Mouse (Mus musculus) limb, embryonic 15.5 days (tissue): Measurements from ENCODE around the gene Ccpg1. TPM values are rescaled to one million over a fixed set of nuclear protein-coding genes. Genes with fewer than 3 reads are reported as not detected.

Experiments used
- ATAC-seq: fragments of 200-750 bp; cut with Nextera tagmentation; 2 replicates; pipeline ENCODE4 v1.8.0; 2017; ENCODE audit warnings: low read depth, moderate TSS enrichment; ENCODE audit not compliant: insufficient number of reproducible peaks, low FRiP score, low TSS enrichment
- H3K27ac ChIP-seq: fragments of 300-500 bp; sonication (generic); 2 replicates; pipeline ENCODE4 v1.5.1; 2015; ENCODE audit warnings: moderate library complexity, mild to moderate bottlenecking, inconsistent platforms
- H3K27me3 ChIP-seq: fragments of 300-500 bp; sonication (generic); 2 replicates; pipeline ENCODE4 v1.6.1; 2015; ENCODE audit warnings: inconsistent platforms
- H3K36me3 ChIP-seq: fragments of 300-500 bp; sonication (generic); 2 replicates; pipeline ENCODE4 v1.6.1; 2015; ENCODE audit warnings: inconsistent platforms
- H3K4me1 ChIP-seq: fragments of 300-500 bp; sonication (generic); 2 replicates; pipeline ENCODE4 v1.6.1; 2015; ENCODE audit warnings: inconsistent platforms
- H3K4me2 ChIP-seq: fragments of 300-500 bp; sonication (generic); 2 replicates; pipeline ENCODE4 v1.6.1; 2015; ENCODE audit warnings: mild to moderate bottlenecking, inconsistent platforms
- H3K4me3 ChIP-seq: fragments of 300-500 bp; sonication (generic); 2 replicates; pipeline ENCODE4 v1.5.1; 2015; ENCODE audit warnings: mild to moderate bottlenecking, inconsistent platforms
- H3K9ac ChIP-seq: fragments of 300-500 bp; sonication (generic); 2 replicates; pipeline ENCODE4 v1.6.1; 2015; ENCODE audit warnings: inconsistent platforms
- H3K9me3 ChIP-seq: fragments of 300-500 bp; sonication (generic); 2 replicates; pipeline ENCODE4 v1.6.1; 2016; ENCODE audit warnings: inconsistent platforms
- WGBS: fragments of 180-500 bp; shearing (Covaris S2); methylation state at CpG from one replicate; pipeline ENCODE4 v1.1.7; 2015; 5-methylcytosine and 5-hydroxymethylcytosine counted together
- microRNA-seq: library from miRNA; unstranded; fragments of <30 nt; microRNA quantifications from one replicate; pipeline ENCODE4, GENCODE M21; 2016
- polyA plus RNA-seq: library from polyadenylated mRNA; unstranded; fragments of >200 nt; fragmentation: Nextera tagmentation; extraction: Ambion mirVana; gene quantifications from 2 replicates; pipeline ENCODE4 v1.2.1, GENCODE M21; 2015

Gene Ccpg1
- polyA plus RNA-seq, 1 experiment from 2014 or later = 33.1 TPM

DNA sequence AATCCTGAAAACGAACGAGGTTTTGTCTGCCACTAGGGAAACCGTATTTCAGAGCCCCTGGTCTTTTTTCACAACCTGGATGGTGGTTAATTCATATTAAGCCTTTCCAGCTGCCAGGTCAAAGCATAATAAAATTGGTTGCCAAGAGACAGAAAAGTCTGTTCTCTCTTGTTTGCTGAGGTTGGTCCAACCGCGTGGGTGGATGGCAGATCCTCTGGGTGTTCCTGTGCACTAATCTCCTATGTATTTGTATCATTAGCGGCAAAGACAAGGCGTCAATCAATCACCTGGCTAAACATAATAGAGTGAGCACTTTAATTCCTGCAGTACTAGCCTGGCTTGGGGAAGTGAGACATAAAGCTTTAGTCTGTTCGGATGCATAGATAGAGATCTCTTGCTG is 65.4 kb downstream of the Ccpg1 start:
- Histone ChIP-seq H3K4me2 (no peak overlapping the region; the same call in 1 of the 2 replicates), H3K9ac (no peak overlapping the region), H3K36me3 (no peaks in the 10 kb centered on the region), H3K9me3 (no peaks in the 10 kb centered on the region), H3K27ac (no peak overlapping the region), H3K4me1 (peaks cover 10% of the 10 kb centered on the region; the same call in 1 of the 2 replicates), H3K4me3 (no peak overlapping the region), H3K27me3 (no peaks in the 10 kb centered on the region)
- no peak for ATAC-seq
- WGBS = 40% methylated on average over 8 of the region's 8 CpGs

DNA sequence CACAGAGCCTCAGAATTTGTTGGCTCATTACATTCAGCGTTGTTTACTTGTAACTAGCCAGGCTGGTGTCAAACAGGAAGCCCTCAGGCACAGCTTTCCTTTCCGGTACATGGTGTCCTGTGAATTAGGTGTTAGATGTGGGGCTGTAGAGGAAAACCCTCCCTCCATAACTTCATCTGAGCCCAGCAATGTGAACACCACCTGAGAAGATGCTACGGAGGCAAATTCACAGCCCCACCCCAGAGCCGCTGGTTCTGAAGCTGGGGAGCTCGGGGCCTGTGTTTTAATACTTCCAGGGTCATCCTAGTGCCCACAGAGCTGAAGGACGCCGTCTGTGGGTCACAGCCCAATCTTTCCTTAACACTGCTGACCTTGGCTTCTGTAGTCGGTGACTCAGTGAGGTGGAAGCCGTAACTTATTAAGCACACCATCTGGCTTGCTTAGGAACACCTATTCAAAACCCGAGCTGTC is 70.2 kb downstream of the Ccpg1 start:
- H3K27me3 ChIP-seq = no peaks in the 10 kb centered on the region
- H3K4me1 ChIP-seq = peaks cover 3% of the 10 kb centered on the region; the same call in 1 of the 2 replicates
- no peaks in the 10 kb centered on the region for H3K9me3 ChIP-seq
- no peak for ATAC-seq
- 37% methylated on average over 10 of the region's 10 CpGs for WGBS
- H3K36me3 ChIP-seq = no peaks in the 10 kb centered on the region
- no peak overlapping the region for H3K4me2 ChIP-seq
- no peak overlapping the region for H3K4me3 ChIP-seq
- H3K9ac ChIP-seq = no peak overlapping the region
- H3K27ac ChIP-seq = no peak overlapping the region

DNA sequence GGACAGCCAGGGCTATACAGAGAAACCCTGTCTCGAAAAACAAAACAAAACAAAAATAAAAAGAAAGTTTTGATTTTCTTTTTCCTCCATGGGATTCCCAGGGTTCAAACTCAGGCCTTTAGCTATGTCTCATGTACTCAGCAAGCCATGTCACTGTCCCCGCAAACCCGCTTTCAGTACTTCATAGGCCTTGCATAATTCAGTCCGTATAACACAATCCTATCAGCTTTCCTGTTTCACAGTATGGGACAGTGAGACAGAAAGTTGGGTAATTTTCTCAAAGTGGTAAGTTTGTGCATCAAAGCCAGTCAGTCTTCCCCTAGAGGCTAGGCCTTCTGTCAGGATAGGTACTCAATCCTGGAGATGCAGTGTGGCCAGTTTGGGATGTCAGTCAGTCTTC is 74.0 kb downstream of the Ccpg1 start:
- Histone ChIP-seq H3K27me3 (no peaks in the 10 kb centered on the region), H3K4me2 (no peak overlapping the region), H3K4me3 (no peak overlapping the region), H3K27ac (no peak overlapping the region), H3K9me3 (no peaks in the 10 kb centered on the region), H3K36me3 (no peaks in the 10 kb centered on the region), H3K9ac (no peak overlapping the region), H3K4me1 (peaks cover 8% of the 10 kb centered on the region)
- WGBS = 89% methylated on average over 4 of the region's 4 CpGs
- no peak for ATAC-seq

DNA sequence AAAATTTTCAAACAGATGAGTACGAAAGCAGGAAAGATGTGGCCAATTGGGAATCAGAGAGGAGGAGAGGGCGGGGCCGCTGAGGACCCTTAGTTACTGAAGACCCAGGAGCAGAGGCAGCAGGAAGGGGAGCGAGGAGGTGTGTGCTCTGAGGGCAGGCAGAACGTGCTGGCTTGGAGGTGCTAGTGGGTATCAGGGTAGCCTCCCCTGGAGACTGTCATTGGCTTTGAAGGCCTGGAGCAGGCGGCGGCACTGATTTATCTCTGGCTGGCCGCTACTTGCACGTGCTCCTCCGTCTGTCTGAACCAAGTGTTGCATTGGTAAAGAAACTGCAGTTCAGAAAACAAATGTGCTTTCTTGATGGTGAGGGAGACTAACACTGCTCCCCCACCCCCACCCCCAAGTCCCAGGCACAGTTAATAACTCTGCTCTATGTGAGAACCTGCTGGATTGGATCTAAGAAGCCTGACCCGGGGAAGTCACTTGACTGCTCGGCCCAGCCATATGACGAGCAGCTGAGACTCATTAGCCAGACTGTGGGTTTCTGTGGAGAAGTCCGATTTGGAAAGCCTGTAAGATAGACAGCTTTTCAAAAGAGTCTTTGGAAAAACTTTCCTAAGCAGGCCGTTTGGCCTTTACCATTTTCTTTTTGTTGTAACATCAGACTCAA is 78.5 kb downstream of the Ccpg1 start:
- H3K9me3 ChIP-seq = no peaks in the 10 kb centered on the region
- no peaks in the 10 kb centered on the region for H3K27me3 ChIP-seq
- no peak overlapping the region for H3K9ac ChIP-seq
- H3K4me2 ChIP-seq = peak overlapping the region; percentile 39
- ATAC-seq = no peak
- 9% methylated on average over 15 of the region's 15 CpGs for WGBS
- peak overlapping the region; percentile 27 for H3K4me3 ChIP-seq
- H3K36me3 ChIP-seq = no peaks in the 10 kb centered on the region
- H3K27ac ChIP-seq = peak overlapping the region; percentile 47
- peaks cover 20% of the 10 kb centered on the region for H3K4me1 ChIP-seq

Small RNA genes within 50 kb of the gene (microRNA-seq; reads per million reads assigned to microRNA genes)
- not detected for gene Gm27353

Other genes with a start within 250 kb of the Ccpg1 start
- 0.41 and 0.48 TPM in 2 replicates for gene Prtg, start 178.6 kb upstream of the Ccpg1 start, polyA plus RNA-seq
- gene Pygo1, start 59.8 kb upstream of the Ccpg1 start, polyA plus RNA-seq = 4.9 and 5.5 TPM in 2 replicates
- 1.1 and 1.2 TPM in 2 replicates for gene Dyx1c1, start 26.6 kb upstream of the Ccpg1 start, polyA plus RNA-seq
- gene Gm44503, start 26.6 kb upstream of the Ccpg1 start, polyA plus RNA-seq = not detected in 2 replicates
- gene Ccpg1os, start within 50 bp of the Ccpg1 start, polyA plus RNA-seq = 10.2 and 10.6 TPM in 2 replicates
- gene Pigb, start 54.9 kb downstream of the Ccpg1 start, polyA plus RNA-seq = 13.7 and 14.0 TPM in 2 replicates
- gene Rab27a, start 59.4 kb downstream of the Ccpg1 start, polyA plus RNA-seq = 6.5 and 7.1 TPM in 2 replicates
- gene Khdc3, start 116.4 kb downstream of the Ccpg1 start, polyA plus RNA-seq = 0.19 TPM in 1 of 2 replicates, not detected in the other
- gene Gm20509, start 117.0 kb downstream of the Ccpg1 start, polyA plus RNA-seq = not detected in 2 replicates
- 99.4 and 106 TPM in 2 replicates for gene Rsl24d1, start 128.0 kb downstream of the Ccpg1 start, polyA plus RNA-seq